Mouse (Mus musculus) lung, adult 2 months (tissue): ENCODE data around the gene Sez6.

Experiments used
- CTCF ChIP-seq: fragments of 200-500 bp; IDR thresholded peaks from 2 replicates; pipeline ENCODE4 v1.5.1; 2011; ENCODE audit warnings: mild to moderate bottlenecking, low read length, control low read depth; ENCODE audit not compliant: insufficient read depth
- POLR2A ChIP-seq: fragments of 200-500 bp; IDR thresholded peaks from 2 replicates; pipeline ENCODE4 v1.6.1; 2011; ENCODE audit warnings: low read depth, mild to moderate bottlenecking, control low read depth, low read length, borderline replicate concordance; ENCODE audit errors: extremely low read depth

- TF ChIP-seq CTCF (no peak), POLR2A (no peak)
These were observed 35.6 kb upstream of the Sez6 start for GRCm38 (mm10) chr11:77894967-77895366.
